Mouse (Mus musculus): ENCODE measurements around the gene Ufl1. TPM values are rescaled to one million over a fixed set of nuclear protein-coding genes. Genes with fewer than 3 reads are reported as not detected.
"Not testable (repeated sequence)": the region's sequence is repeated elsewhere in the genome, so short reads cannot be mapped to it uniquely, and the experiment has no call there.

Ufl1 gene
- total RNA-seq (2017) = 25.2 to 28.5 TPM (median 27.2 TPM) in 3 replicates

- ATAC-seq (replicated peaks; ENCODE audit: insufficient number of reproducible peaks, low FRiP score, low TSS enrichment, poor library complexity, severe bottlenecking) = peak; percentile 99
These were observed at the start of gene Ufl1 for GRCm38 (mm10) chr4:25281671-25282038. Gene Ufl1, minus strand, starts transcription at chr4:25281821.

GRCm38 (mm10) chr4:25325684-25326220 is 44.1 kb upstream of the Ufl1 start:
- no peak for ATAC-seq (replicated peaks; ENCODE audit: insufficient number of reproducible peaks, low FRiP score, low TSS enrichment, poor library complexity, severe bottlenecking)

GRCm38 (mm10) chr4:25322631-25323178 is 41.1 kb upstream of the Ufl1 start:
- no peak for ATAC-seq (replicated peaks; ENCODE audit: insufficient number of reproducible peaks, low FRiP score, low TSS enrichment, poor library complexity, severe bottlenecking)

- ATAC-seq (replicated peaks; ENCODE audit: insufficient number of reproducible peaks, low FRiP score, low TSS enrichment, poor library complexity, severe bottlenecking) = no peak
These were observed 32.1 kb upstream of the Ufl1 start for GRCm38 (mm10) chr4:25313767-25314166.

GRCm38 (mm10) chr4:25285002-25285401 is 3.4 kb upstream of the Ufl1 start:
- not testable (repeated sequence) for ATAC-seq (replicated peaks; ENCODE audit: insufficient number of reproducible peaks, low FRiP score, low TSS enrichment, poor library complexity, severe bottlenecking)

- ATAC-seq (replicated peaks; ENCODE audit: insufficient number of reproducible peaks, low FRiP score, low TSS enrichment, poor library complexity, severe bottlenecking) = peak; percentile 27; the same call in 1 of the 2 replicates
These were observed 517 bp downstream of the Ufl1 start for GRCm38 (mm10) chr4:25280938-25281670.

GRCm38 (mm10) chr4:25272861-25273627 is 8.6 kb downstream of the Ufl1 start:
- no peak for ATAC-seq (replicated peaks; ENCODE audit: insufficient number of reproducible peaks, low FRiP score, low TSS enrichment, poor library complexity, severe bottlenecking)

- no peak for ATAC-seq (replicated peaks; ENCODE audit: insufficient number of reproducible peaks, low FRiP score, low TSS enrichment, poor library complexity, severe bottlenecking)
These were observed 9.7 kb downstream of the Ufl1 start for GRCm38 (mm10) chr4:25271926-25272325.

GRCm38 (mm10) chr4:25267144-25267543 is 14.5 kb downstream of the Ufl1 start:
- ATAC-seq (replicated peaks; ENCODE audit: insufficient number of reproducible peaks, low FRiP score, low TSS enrichment, poor library complexity, severe bottlenecking) = no peak

GRCm38 (mm10) chr4:25257822-25258398 is 23.7 kb downstream of the Ufl1 start:
- no peak for ATAC-seq (replicated peaks; ENCODE audit: insufficient number of reproducible peaks, low FRiP score, low TSS enrichment, poor library complexity, severe bottlenecking)

- no peak for ATAC-seq (replicated peaks; ENCODE audit: insufficient number of reproducible peaks, low FRiP score, low TSS enrichment, poor library complexity, severe bottlenecking)
These were observed 38.8 kb downstream of the Ufl1 start, which contains the start of gene Fhl5 for GRCm38 (mm10) chr4:25242776-25243175. Gene Fhl5, minus strand, starts transcription at chr4:25242876.

- not testable (repeated sequence) for ATAC-seq (replicated peaks; ENCODE audit: insufficient number of reproducible peaks, low FRiP score, low TSS enrichment, poor library complexity, severe bottlenecking)
These were observed 46.0 kb downstream of the Ufl1 start for GRCm38 (mm10) chr4:25235663-25236062.

- not testable (repeated sequence) for ATAC-seq (replicated peaks; ENCODE audit: insufficient number of reproducible peaks, low FRiP score, low TSS enrichment, poor library complexity, severe bottlenecking)
These were observed 47.9 kb downstream of the Ufl1 start for GRCm38 (mm10) chr4:25233767-25234166.

- no peak for ATAC-seq (replicated peaks; ENCODE audit: insufficient number of reproducible peaks, low FRiP score, low TSS enrichment, poor library complexity, severe bottlenecking)
These were observed 49.1 kb downstream of the Ufl1 start for GRCm38 (mm10) chr4:25232546-25232945.

GRCm38 (mm10) chr4:25227527-25227926 is 54.1 kb downstream of the Ufl1 start:
- no peak for ATAC-seq (replicated peaks; ENCODE audit: insufficient number of reproducible peaks, low FRiP score, low TSS enrichment, poor library complexity, severe bottlenecking)

- ATAC-seq (replicated peaks; ENCODE audit: insufficient number of reproducible peaks, low FRiP score, low TSS enrichment, poor library complexity, severe bottlenecking) = no peak
These were observed 59.7 kb downstream of the Ufl1 start for GRCm38 (mm10) chr4:25221927-25222326.

GRCm38 (mm10) chr4:25213451-25213850 is 68.2 kb downstream of the Ufl1 start:
- ATAC-seq (replicated peaks; ENCODE audit: insufficient number of reproducible peaks, low FRiP score, low TSS enrichment, poor library complexity, severe bottlenecking) = no peak

- ATAC-seq (replicated peaks; ENCODE audit: insufficient number of reproducible peaks, low FRiP score, low TSS enrichment, poor library complexity, severe bottlenecking) = no peak
These were observed 75.5 kb downstream of the Ufl1 start for GRCm38 (mm10) chr4:25206166-25206565.
